In genomic region chr17:32275568-32275967, GRCm38 (mm10) we compare ENCODE assay signal across 27 mouse cellular contexts.
"Had no signal": no experiment of that assay in that cellular context is flagged by ENCODE, and none has a peak within 500 bp of the region (broad histone marks: within the 10 kb centered on the region; RNA-seq: fewer than 3 reads in every experiment).

No protein-coding gene starts in this region.

- H3K36me3 ChIP-seq: heart, embryonic 10.5 days; heart, embryonic 12.5 days; hindbrain, embryonic 13.5 days; hindbrain, embryonic 15.5 days; kidney, embryonic 15.5 days; limb, embryonic 13.5 days; limb, embryonic 15.5 days had no signal

- H3K27me3 ChIP-seq: heart, embryonic 12.5 days; hindbrain, embryonic 13.5 days; hindbrain, embryonic 15.5 days; kidney, embryonic 15.5 days; limb, embryonic 13.5 days; limb, embryonic 15.5 days; liver, embryonic 12.5 days had no signal

- H3K9me3 ChIP-seq: heart, embryonic 10.5 days; heart, embryonic 12.5 days; hindbrain, embryonic 10.5 days; hindbrain, embryonic 13.5 days; hindbrain, embryonic 15.5 days; kidney, embryonic 15.5 days; limb, embryonic 13.5 days; limb, embryonic 15.5 days; liver, embryonic 12.5 days had no signal

- H3K27ac ChIP-seq: gastrocnemius, adult 2 months; heart, adult 2 months; heart, embryonic 10.5 days; hindbrain, embryonic 10.5 days; hindbrain, embryonic 13.5 days; hindbrain, embryonic 15.5 days; hindbrain, postnatal 0 days; kidney, embryonic 15.5 days; kidney, postnatal 0 days; limb, embryonic 13.5 days; limb, embryonic 15.5 days; liver, embryonic 12.5 days; liver, embryonic 14.5 days had no signal

- H3K4me2 ChIP-seq: heart, embryonic 12.5 days; hindbrain, embryonic 13.5 days; hindbrain, embryonic 15.5 days; kidney, embryonic 15.5 days; limb, embryonic 13.5 days; limb, embryonic 15.5 days; liver, embryonic 12.5 days had no signal

- DNase-seq: gastrocnemius, adult 2 months; gastrocnemius, postnatal 10 days; gastrocnemius, postnatal 25 days; heart, adult 11 months; heart, adult 2 months; heart, postnatal 10 days; heart, postnatal 4 days; kidney, adult 11 months; kidney, adult 2 months; kidney, adult 9 months; kidney, postnatal 14 days; kidney, postnatal 36 days; layer of hippocampus, adult 9-11 months; layer of hippocampus, postnatal 36 days; left cerebral cortex, postnatal 4 days had no signal

- H3K4me1 ChIP-seq: hindbrain, embryonic 10.5 days had no signal

- H3K9ac ChIP-seq: heart, embryonic 12.5 days; hindbrain, embryonic 13.5 days; hindbrain, embryonic 15.5 days; kidney, embryonic 15.5 days; limb, embryonic 13.5 days; limb, embryonic 15.5 days; liver, embryonic 12.5 days; liver, embryonic 14.5 days had no signal

- H3K4me3 ChIP-seq: gastrocnemius, adult 2 months; heart, adult 2 months; heart, embryonic 10.5 days; heart, embryonic 12.5 days; hindbrain, embryonic 10.5 days; hindbrain, embryonic 13.5 days; hindbrain, embryonic 15.5 days; kidney, embryonic 15.5 days; limb, embryonic 13.5 days; limb, embryonic 15.5 days; liver, embryonic 12.5 days had no signal
